In genomic region chr9:107486507-107487225, GRCm38 (mm10) we compare ENCODE assay signal across 9 mouse cellular contexts. TPM values are rescaled to one million over a fixed set of nuclear protein-coding genes. Genes with fewer than 3 reads are reported as not detected.
DNase-seq lines count a peak whose midpoint lies in the region; ATAC-seq lines count a peak whose summit lies in the region.
"Had no signal": no experiment of that assay in that cellular context is flagged by ENCODE, and none has a peak within 500 bp of the region (broad histone marks: within the 10 kb centered on the region; RNA-seq: fewer than 3 reads in every experiment).

No protein-coding gene starts in this region.

- peaks cover 21% of the 10 kb centered on the region for H3K4me1 ChIP-seq in midbrain, embryonic 15.5 days
- peaks cover 6% of the 10 kb centered on the region for H3K4me1 ChIP-seq in midbrain, embryonic 16.5 days (ENCODE audit: control insufficient read depth, insufficient read depth, low read length)

- H3K36me3 ChIP-seq in midbrain, embryonic 15.5 days (replicated peaks) = no peaks in the 10 kb centered on the region
- H3K36me3 ChIP-seq in midbrain, embryonic 16.5 days (ENCODE audit: control insufficient read depth, insufficient read depth, low read length) = no peaks in the 10 kb centered on the region
- H3K36me3 ChIP-seq: liver, embryonic 15.5 days had no signal

- no peak for ATAC-seq in midbrain, embryonic 15.5 days (replicated peaks)
- no peak for ATAC-seq in midbrain, embryonic 16.5 days
- ATAC-seq in cerebellum, adult (ENCODE audit: insufficient number of reproducible peaks, low FRiP score, low TSS enrichment) = no peak

- H3K9me3 ChIP-seq in midbrain, embryonic 15.5 days = no peaks in the 10 kb centered on the region
- H3K9me3 ChIP-seq in midbrain, embryonic 16.5 days (replicated peaks; ENCODE audit: control insufficient read depth, low read length, poor library complexity, severe bottlenecking) = no peaks in the 10 kb centered on the region
- H3K9me3 ChIP-seq: liver, embryonic 15.5 days had no signal

- H3K27me3 ChIP-seq in midbrain, embryonic 15.5 days (replicated peaks) = no peaks in the 10 kb centered on the region
- no peaks in the 10 kb centered on the region for H3K27me3 ChIP-seq in midbrain, embryonic 16.5 days (ENCODE audit: control insufficient read depth, insufficient read depth, low read depth, low read length)

- peak overlapping the region; percentile 27; the same call in 1 of the 2 replicates for H3K27ac ChIP-seq in midbrain, embryonic 15.5 days
- H3K27ac ChIP-seq in midbrain, embryonic 16.5 days (ENCODE audit: low read length) = no peak overlapping the region; the same call in 1 of the 2 replicates
- H3K27ac ChIP-seq: liver, embryonic 15.5 days had no signal

- no peak overlapping the region for H3K4me2 ChIP-seq in midbrain, embryonic 15.5 days
- no peak overlapping the region for H3K4me2 ChIP-seq in midbrain, embryonic 16.5 days (ENCODE audit: low read length)
- H3K4me2 ChIP-seq: liver, embryonic 15.5 days had no signal

- DNase-seq in embryo, embryonic 10.5 days (ENCODE audit: low spot score) = peak; percentile 69
- peak; percentile 58 for DNase-seq in kidney, adult 18-20 months
- peak; percentile 68 for DNase-seq in mesoderm, embryonic 11.5 days (ENCODE audit: low read depth, low spot score)
- no peak for DNase-seq in thymus, postnatal 14 days
- DNase-seq in cerebellum, postnatal 10 days = no peak

- no peak overlapping the region for H3K9ac ChIP-seq in midbrain, embryonic 15.5 days
- H3K9ac ChIP-seq in midbrain, embryonic 16.5 days (ENCODE audit: low read depth, low read length) = no peak overlapping the region
- H3K9ac ChIP-seq: liver, embryonic 15.5 days had no signal

- H3K4me3 ChIP-seq in midbrain, embryonic 15.5 days = no peak overlapping the region
- no peak overlapping the region for H3K4me3 ChIP-seq in midbrain, embryonic 16.5 days (ENCODE audit: low read depth, low read length)
- H3K4me3 ChIP-seq: liver, embryonic 15.5 days had no signal

- 79% methylated on average over 6 of the region's 6 CpGs for WGBS in midbrain, embryonic 15.5 days
- 74% methylated on average over 6 of the region's 6 CpGs for WGBS in midbrain, embryonic 16.5 days

RNA-seq across cellular contexts. Expression of gene Tmem115, which starts 47.1 kb away (rescaled TPM):
- polyA plus RNA-seq in midbrain, embryonic 15.5 days (2015; fragmentation: Nextera tagmentation; extraction: Ambion mirVana) = 48.0 and 50.5 TPM in 2 replicates
- polyA plus RNA-seq in midbrain, embryonic 16.5 days (2015; fragmentation: Nextera tagmentation; extraction: Ambion mirVana) = 45.2 and 47.2 TPM in 2 replicates

RNA-seq across cellular contexts. Expression of gene Cyb561d2, which starts 55.3 kb away (rescaled TPM):
- polyA plus RNA-seq in midbrain, embryonic 15.5 days (2015; fragmentation: Nextera tagmentation; extraction: Ambion mirVana) = 45.1 and 45.7 TPM in 2 replicates
- polyA plus RNA-seq in midbrain, embryonic 16.5 days (2015; fragmentation: Nextera tagmentation; extraction: Ambion mirVana) = 44.4 and 50.7 TPM in 2 replicates

RNA-seq across cellular contexts. Expression of gene Nprl2, which starts 55.4 kb away (rescaled TPM):
- 78.4 and 81.6 TPM in 2 replicates for polyA plus RNA-seq in midbrain, embryonic 15.5 days (2015; fragmentation: Nextera tagmentation; extraction: Ambion mirVana)
- 76.2 and 82.2 TPM in 2 replicates for polyA plus RNA-seq in midbrain, embryonic 16.5 days (2015; fragmentation: Nextera tagmentation; extraction: Ambion mirVana)

Comparison
In these comparisons a context has a peak if more than half of its experiments do, and no peak if none do; other contexts are left out.
1. DNase-seq: peak in embryo, embryonic 10.5 days (single experiment), kidney, adult 18-20 months (single experiment) and mesoderm, embryonic 11.5 days (single experiment); none in thymus, postnatal 14 days (single experiment) and cerebellum, postnatal 10 days (0 of 2).